Mouse (Mus musculus) layer of hippocampus, adult 11-12 months (tissue): ENCODE measurements around the gene Pgm5.
A peak's percentile ranks its signal among the peaks of the same experiment; 100 is the strongest.

Experiments used
- DNase-seq: peaks from one replicate; pipeline ENCODE4 v3.0.0; 2022; ENCODE audit warnings: low spot score

The Pgm5 gene

GRCm38 (mm10) chr19:24779996-24780395 lies 81.7 kb downstream of the Pgm5 start:
- DNase-seq: no peak

- no peak for DNase-seq
These were observed 91.3 kb downstream of the Pgm5 start for GRCm38 (mm10) chr19:24770345-24770744.

- DNase-seq: no peak
These were observed 94.3 kb downstream of the Pgm5 start for GRCm38 (mm10) chr19:24767401-24767800.

GRCm38 (mm10) chr19:24762473-24763149 lies 99.0 kb downstream of the Pgm5 start:
- no peak for DNase-seq

- no peak for DNase-seq
These were observed 105.0 kb downstream of the Pgm5 start for GRCm38 (mm10) chr19:24756627-24757026.

GRCm38 (mm10) chr19:24754440-24754785 lies 107.2 kb downstream of the Pgm5 start:
- no peak for DNase-seq

- DNase-seq: peak; percentile 30
These were observed 107.8 kb downstream of the Pgm5 start for GRCm38 (mm10) chr19:24753617-24754439.

- DNase-seq: no peak
These were observed 108.6 kb downstream of the Pgm5 start for GRCm38 (mm10) chr19:24752873-24753538.

GRCm38 (mm10) chr19:24746266-24746875 lies 115.3 kb downstream of the Pgm5 start:
- DNase-seq: no peak

- no peak for DNase-seq
These were observed 119.0 kb downstream of the Pgm5 start for GRCm38 (mm10) chr19:24742606-24743005.

GRCm38 (mm10) chr19:24738786-24739185 lies 122.9 kb downstream of the Pgm5 start:
- DNase-seq: no peak

GRCm38 (mm10) chr19:24738026-24738425 lies 123.6 kb downstream of the Pgm5 start:
- DNase-seq: no peak

GRCm38 (mm10) chr19:24735484-24736128 lies 126.0 kb downstream of the Pgm5 start:
- no peak for DNase-seq

GRCm38 (mm10) chr19:24730661-24731060 lies 131.0 kb downstream of the Pgm5 start:
- no peak for DNase-seq

- DNase-seq: no peak
These were observed 137.3 kb downstream of the Pgm5 start for GRCm38 (mm10) chr19:24724362-24724761.

GRCm38 (mm10) chr19:24720448-24720847 lies 141.2 kb downstream of the Pgm5 start:
- DNase-seq: no peak

- no peak for DNase-seq
These were observed 142.2 kb downstream of the Pgm5 start for GRCm38 (mm10) chr19:24719504-24719903.

GRCm38 (mm10) chr19:24718021-24718420 lies 143.6 kb downstream of the Pgm5 start:
- no peak for DNase-seq

- peak; percentile 58 for DNase-seq
These were observed 145.2 kb downstream of the Pgm5 start for GRCm38 (mm10) chr19:24716303-24717097.

GRCm38 (mm10) chr19:24708032-24708431 lies 153.6 kb downstream of the Pgm5 start:
- no peak for DNase-seq
